Mouse (Mus musculus) CH12.LX (cell line): ENCODE data around the gene Lhx4. TPM values are rescaled to one million over a fixed set of nuclear protein-coding genes. Genes with fewer than 3 reads are reported as not detected.

Experiments
- DNase-seq: peaks from one replicate; pipeline ENCODE4 v3.0.0-alpha.2; 2013; ENCODE audit errors: extremely low read depth
- H3K27ac ChIP-seq: 2 replicates; pipeline ENCODE4 v1.5.1; 2012; ENCODE audit warnings: low read depth, mild to moderate bottlenecking, control low read depth, moderate library complexity; ENCODE audit not compliant: insufficient read depth
- H3K27me3 ChIP-seq: replicated peaks from 2 replicates; pipeline ENCODE3; 2012; ENCODE audit warnings: inconsistent platforms
- H3K36me3 ChIP-seq, 2 experiments: replicated peaks in 1 of 2; 2 replicates each; pipeline versions ENCODE3 to v1.6.1; 2012; ENCODE audit warnings: inconsistent platforms in 1 of 2, low read length in 1 of 2, mild to moderate bottlenecking in 1 of 2, mixed read lengths in 1 of 2, moderate library complexity in 1 of 2; ENCODE audit not compliant: control insufficient read depth in 1 of 2, insufficient read depth in 1 of 2
- H3K4me1 ChIP-seq, 2 experiments: 2 replicates each; pipeline ENCODE4 v1.6.1; 2012; ENCODE audit warnings: inconsistent platforms in 1 of 2, moderate library complexity in 1 of 2; ENCODE audit not compliant: insufficient read depth in 2 of 2, control insufficient read depth in 1 of 2
- H3K4me2 ChIP-seq: 2 replicates; pipeline ENCODE4 v1.6.1; 2012; ENCODE audit warnings: low read depth, mild to moderate bottlenecking, control low read depth; ENCODE audit not compliant: poor library complexity, insufficient read depth, severe bottlenecking
- H3K4me3 ChIP-seq, 3 experiments: fragments of 150-350 bp in 1 of 3; sonication (generic) in 1 of 3; replicated peaks in 1 of 3; 2 replicates each; pipeline versions ENCODE3 to v1.5.1; 2011 to 2012; ENCODE audit warnings: low read depth in 2 of 3, low read length in 2 of 3, mild to moderate bottlenecking in 2 of 3, moderate library complexity in 2 of 3, control low read depth in 1 of 3, improper control_type of control experiment in 1 of 3, inconsistent platforms in 1 of 3, mixed read lengths in 1 of 3; ENCODE audit not compliant: poor library complexity in 1 of 3
- H3K79me2 ChIP-seq: replicated peaks from 2 replicates; pipeline ENCODE4 v1.6.1; 2012; ENCODE audit warnings: mild to moderate bottlenecking, moderate library complexity; ENCODE audit not compliant: control insufficient read depth, poor library complexity, insufficient read depth, severe bottlenecking; ENCODE audit errors: extremely low read depth
- H3K9ac ChIP-seq: 2 replicates; pipeline ENCODE4 v1.6.1; 2012; ENCODE audit warnings: low read depth, mild to moderate bottlenecking, control low read depth, moderate library complexity; ENCODE audit not compliant: insufficient read depth
- H3K9me3 ChIP-seq: replicated peaks from 2 replicates; pipeline ENCODE3; 2012; ENCODE audit warnings: low read length, inconsistent platforms, mixed read lengths
- CHD1 ChIP-seq: IDR thresholded peaks from 2 replicates; pipeline ENCODE4 v1.6.1; 2012; ENCODE audit warnings: low read depth, low read length, improper control_type of control experiment, inconsistent platforms
- CHD2 ChIP-seq: IDR thresholded peaks from 2 replicates; pipeline ENCODE4 v1.6.1; 2011; ENCODE audit warnings: low read length, improper control_type of control experiment
- E2F4 ChIP-seq: IDR thresholded peaks from 2 replicates; pipeline ENCODE4 v1.6.1; 2011; ENCODE audit warnings: low read depth, low read length, improper control_type of control experiment; ENCODE audit not compliant: insufficient replicate concordance
- ELF1 ChIP-seq: IDR thresholded peaks from 2 replicates; pipeline ENCODE4 v1.6.1; 2014; ENCODE audit warnings: low read depth, mild to moderate bottlenecking, inconsistent platforms, low read length, improper control_type of control experiment
- EP300 ChIP-seq: IDR thresholded peaks from 2 replicates; pipeline ENCODE4 v1.6.1; 2011; ENCODE audit warnings: low read length, improper control_type of control experiment
- MAFK ChIP-seq: IDR thresholded peaks from 2 replicates; pipeline ENCODE4 v1.6.1; 2011; ENCODE audit warnings: low read length, improper control_type of control experiment; ENCODE audit not compliant: insufficient replicate concordance
- MAX ChIP-seq: IDR thresholded peaks from 2 replicates; pipeline ENCODE4 v1.6.1; 2011; ENCODE audit warnings: low read length, improper control_type of control experiment
- MAZ ChIP-seq: IDR thresholded peaks from 2 replicates; pipeline ENCODE4 v1.6.1; 2012; ENCODE audit warnings: low read depth, mild to moderate bottlenecking, inconsistent platforms, low read length, improper control_type of control experiment, moderate library complexity
- MEF2A ChIP-seq: IDR thresholded peaks from 2 replicates; pipeline ENCODE4 v1.6.1; 2014; ENCODE audit warnings: low read depth, mild to moderate bottlenecking, inconsistent platforms, low read length, improper control_type of control experiment, borderline replicate concordance
- NELFE ChIP-seq: IDR thresholded peaks from 2 replicates; pipeline ENCODE4 v1.6.1; 2011; ENCODE audit warnings: low read depth, low read length, improper control_type of control experiment
- NRF1 ChIP-seq: IDR thresholded peaks from 2 replicates; pipeline ENCODE4 v1.6.1; 2014; ENCODE audit warnings: low read depth, mild to moderate bottlenecking, inconsistent platforms, low read length, improper control_type of control experiment, moderate library complexity
- POLR2AphosphoS2 ChIP-seq: IDR thresholded peaks from 2 replicates; pipeline ENCODE4 v1.6.1; 2011; ENCODE audit warnings: low read depth, low read length, improper control_type of control experiment
- RAD21 ChIP-seq: IDR thresholded peaks from 2 replicates; pipeline ENCODE4 v1.6.1; 2011; ENCODE audit warnings: low read depth, mild to moderate bottlenecking, low read length, improper control_type of control experiment, moderate library complexity
- RCOR1 ChIP-seq: conservative IDR thresholded peaks from 2 replicates; pipeline ENCODE4 v1.6.1; 2012; ENCODE audit warnings: low read depth, mild to moderate bottlenecking, inconsistent platforms, low read length, improper control_type of control experiment
- SIN3A ChIP-seq: IDR thresholded peaks from 2 replicates; pipeline ENCODE4 v1.6.1; 2012; ENCODE audit warnings: low read length, improper control_type of control experiment, inconsistent platforms
- SMC3 ChIP-seq: IDR thresholded peaks from 2 replicates; pipeline ENCODE4 v1.6.1; 2011; ENCODE audit warnings: low read depth, low read length, improper control_type of control experiment
- TCF12 ChIP-seq: IDR thresholded peaks from 2 replicates; pipeline ENCODE4 v1.6.1; 2014; ENCODE audit warnings: low read depth, mild to moderate bottlenecking, inconsistent platforms, low read length, improper control_type of control experiment
- UBTF ChIP-seq: IDR thresholded peaks from 2 replicates; pipeline ENCODE4 v1.6.1; 2012; ENCODE audit warnings: low read depth, mild to moderate bottlenecking, inconsistent platforms, low read length, improper control_type of control experiment, moderate library complexity
- USF1 ChIP-seq: IDR thresholded peaks from 2 replicates; pipeline ENCODE4 v1.6.1; 2014; ENCODE audit warnings: low read depth, mild to moderate bottlenecking, inconsistent platforms, low read length, improper control_type of control experiment
- USF2 ChIP-seq: conservative IDR thresholded peaks from 2 replicates; pipeline ENCODE4 v1.6.1; 2011; ENCODE audit warnings: low read depth, low read length, improper control_type of control experiment
- ZC3H11A ChIP-seq: IDR thresholded peaks from 2 replicates; pipeline ENCODE4 v1.6.1; 2012; ENCODE audit warnings: low read depth, mild to moderate bottlenecking, inconsistent platforms, low read length, improper control_type of control experiment
- ZKSCAN1 ChIP-seq: IDR thresholded peaks from 2 replicates; pipeline ENCODE4 v1.6.1; 2012; ENCODE audit warnings: low read depth, inconsistent platforms, low read length, improper control_type of control experiment, borderline replicate concordance
- ZMIZ1 ChIP-seq: IDR thresholded peaks from 2 replicates; pipeline ENCODE4 v1.6.1; 2012; ENCODE audit warnings: low read depth, mild to moderate bottlenecking, inconsistent platforms, low read length, improper control_type of control experiment
- ZNF384 ChIP-seq: IDR thresholded peaks from 2 replicates; pipeline ENCODE4 v1.6.1; 2012; ENCODE audit warnings: low read depth, low read length, improper control_type of control experiment, inconsistent platforms
- dilution Hi-C: fragments of 300-500 bp; cut with MboI; formaldehyde crosslinking; loops from 2 replicates; pipeline ENCODE4 v1.14.3; 2020; ENCODE audit warnings: low sequenced_read_pairs; ENCODE audit not compliant: extremely low pct_unique_long_range_greater_than_20kb, extremely low pct_ligation_motif_present
- in situ Hi-C: fragments of 300-500 bp; cut with MboI; formaldehyde crosslinking; loops from 3 replicates; pipeline ENCODE4 v1.14.3; 2019; ENCODE audit warnings: low sequenced_read_pairs, low pct_ligation_motif_present, low pct_unique_long_range_greater_than_20kb, mixed read lengths
- polyA plus RNA-seq: library from polyadenylated mRNA; unstranded; fragments of >175 nt; gene quantifications from 2 replicates; pipeline ENCODE4 v1.2.1, GENCODE M21; 2012; ENCODE audit warnings: low read depth; ENCODE audit not compliant: insufficient read length
- total RNA-seq, 2 experiments: library from RNA; depleted of rRNA; stranded (reverse); fragments of 300-350 nt in 1 of 2; fragments of >200 nt in 1 of 2; gene quantifications; 2 replicates each; pipeline ENCODE4 v1.2.3; 2012 to 2014

The Lhx4 gene
- total and polyA plus RNA-seq, 3 experiments, result not detected

DNA sequence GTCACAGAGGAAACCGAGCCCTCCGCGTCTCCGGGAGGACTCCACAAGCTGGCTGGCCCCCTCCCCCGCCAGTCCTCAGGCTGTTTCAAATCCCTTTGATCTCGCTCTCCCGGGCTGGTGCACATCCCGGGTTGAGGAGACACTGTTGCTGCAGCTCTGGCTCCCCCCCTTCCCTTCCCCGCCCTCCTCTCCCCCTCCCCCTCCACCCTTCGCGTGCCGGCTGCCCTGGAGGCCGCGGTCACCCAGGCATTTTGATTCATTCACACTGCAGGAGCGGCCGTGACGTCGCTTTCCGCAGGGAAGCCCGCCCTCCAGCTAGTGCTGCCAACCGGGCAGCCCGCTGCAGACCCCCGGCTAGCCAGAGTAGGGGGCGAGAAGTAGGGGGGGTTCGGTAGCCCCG lies 9.5 kb downstream of the Lhx4 start:
- Histone ChIP-seq H3K9ac (no peak overlapping the region), H3K9me3 (peaks cover 23% of the 10 kb centered on the region), H3K79me2 (no peaks in the 10 kb centered on the region), H3K4me1 (no peaks in the 10 kb centered on the region; a peak in 1 of 4 replicates), H3K4me3 (peak overlapping the region in 2 of 3 experiments; percentile 13 to 56), H3K4me2 (peak overlapping the region; percentile 88), H3K27me3 (peaks cover 24% of the 10 kb centered on the region), H3K27ac (no peak overlapping the region), H3K36me3 (no peaks in the 10 kb centered on the region)
- in situ Hi-C loops (no loop called here), dilution Hi-C loops (no loop called here)
- no peak for TF ChIP-seq RAD21
- no peak for TF ChIP-seq POLR2AphosphoS2
- TF ChIP-seq SIN3A, result no peak
- TF ChIP-seq UBTF, result no peak
- TF ChIP-seq NRF1, result no peak
- no peak for TF ChIP-seq ZMIZ1
- TF ChIP-seq NELFE, result no peak
- TF ChIP-seq MAZ, result no peak
- TF ChIP-seq RCOR1, result no peak
- no peak for TF ChIP-seq USF1
- no peak for TF ChIP-seq ELF1
- no peak for TF ChIP-seq CHD1
- no peak for TF ChIP-seq ZNF384
- no peak for TF ChIP-seq USF2
- no peak for TF ChIP-seq TCF12
- TF ChIP-seq ZC3H11A, result no peak
- DNase-seq, result no peak

DNA sequence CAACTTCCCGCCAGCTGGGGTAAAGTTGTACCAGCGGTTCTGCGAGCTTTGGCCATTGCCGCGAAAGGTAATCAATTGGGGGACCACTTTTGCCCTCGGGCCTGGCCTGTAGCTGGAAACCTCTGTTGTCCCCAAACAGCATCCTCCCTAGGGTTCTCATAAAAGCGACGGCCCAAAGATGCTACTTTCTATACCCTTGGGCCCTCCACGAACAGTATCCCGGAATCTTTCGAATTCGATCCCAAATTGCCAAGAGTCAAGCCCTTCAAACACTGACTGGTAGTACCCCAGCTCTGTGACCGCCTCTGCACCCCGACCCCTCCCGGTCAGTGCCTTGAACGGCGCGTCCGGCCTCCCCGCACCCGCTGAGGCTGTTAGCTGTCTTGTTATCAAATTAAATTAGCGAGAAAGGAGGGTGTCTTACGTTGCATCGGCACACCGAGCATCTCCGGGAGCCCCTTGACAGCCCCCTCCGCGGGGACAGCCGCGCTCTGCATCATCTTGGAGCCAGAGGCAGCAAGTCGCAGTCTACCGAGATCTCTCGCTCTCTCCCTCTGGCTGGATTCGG lies 10.0 kb downstream of the Lhx4 start:
- no peak for TF ChIP-seq SMC3
- no peak for TF ChIP-seq MAFK
- no peak for TF ChIP-seq MEF2A
- no peak for TF ChIP-seq RCOR1
- TF ChIP-seq E2F4, result no peak
- no peak for TF ChIP-seq CHD2
- no peak for TF ChIP-seq UBTF
- TF ChIP-seq MAX, result no peak
- TF ChIP-seq ZKSCAN1, result no peak
- no peak for TF ChIP-seq ZNF384
- TF ChIP-seq EP300, result no peak
- no peak for TF ChIP-seq RAD21
- H3K4me3 ChIP-seq, result no peak overlapping the region
- H3K79me2 ChIP-seq, result no peaks in the 10 kb centered on the region
- no peak overlapping the region for H3K27ac ChIP-seq
- peaks cover 26% of the 10 kb centered on the region for H3K9me3 ChIP-seq
- dilution Hi-C loops (no loop called here), in situ Hi-C loops (no loop called here)
- no peaks in the 10 kb centered on the region; a peak in 1 of 4 replicates for H3K4me1 ChIP-seq
- H3K36me3 ChIP-seq, result no peaks in the 10 kb centered on the region
- no peak for DNase-seq
- peak overlapping the region; percentile 88 for H3K4me2 ChIP-seq
- H3K9ac ChIP-seq, result no peak overlapping the region
- peaks cover 24% of the 10 kb centered on the region for H3K27me3 ChIP-seq
